Mouse (Mus musculus): ENCODE results near the gene Krt26.

DNA sequence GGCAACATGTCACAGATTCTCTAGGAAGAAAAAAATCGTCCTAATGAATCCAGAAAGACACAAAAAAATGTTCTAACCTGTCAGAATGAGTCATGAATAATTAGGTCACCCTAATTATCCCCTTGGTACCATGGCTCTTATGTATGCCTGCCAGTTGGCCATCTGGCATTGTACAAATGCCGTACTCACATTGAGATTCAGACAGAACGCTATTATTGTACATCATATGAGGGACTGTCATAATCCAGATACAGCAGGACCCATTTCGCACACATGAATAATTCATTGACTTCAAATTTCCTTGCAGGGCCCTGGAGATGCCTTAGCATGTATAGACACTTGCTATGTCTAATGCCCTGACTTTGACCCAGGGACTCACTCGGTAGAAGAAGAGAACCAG is 53.8 kb downstream of the Krt26 start:
- TF ChIP-seq CTCF (IDR thresholded peaks at IDR 0.05; ENCODE audit: low read depth) (no peak), EP300 (IDR thresholded peaks at IDR 0.05; ENCODE audit: low read depth) (no peak)
